Mouse (Mus musculus) c-Kit-positive CD71-positive TER-119-negative erythroid progenitor cells, embryonic 14.5 days (primary cell): ENCODE data around the gene Slc47a1.
"Not testable (repeated sequence)": the region's sequence is repeated elsewhere in the genome, so short reads cannot be mapped to it uniquely, and the experiment has no call there.

Experiments used
- DNase-seq: peaks from one replicate; pipeline ENCODE4 v3.0.0-alpha.2; 2013; ENCODE audit warnings: low read depth

Slc47a1 gene

GRCm38 (mm10) chr11:61377881-61378613 lies at the start of gene Slc47a1:
TSS of gene Slc47a1 (minus strand) at chr11:61378345.
- DNase-seq, result no peak

- DNase-seq, result no peak
These were observed 41.1 kb upstream of the Slc47a1 start for GRCm38 (mm10) chr11:61419253-61419652.

- DNase-seq, result no peak
These were observed 39.9 kb upstream of the Slc47a1 start for GRCm38 (mm10) chr11:61417945-61418551.

GRCm38 (mm10) chr11:61416540-61416939 lies 38.4 kb upstream of the Slc47a1 start:
- not testable (repeated sequence) for DNase-seq

- DNase-seq, result no peak
These were observed 37.3 kb upstream of the Slc47a1 start for GRCm38 (mm10) chr11:61415444-61415843.

GRCm38 (mm10) chr11:61414560-61414959 lies 36.4 kb upstream of the Slc47a1 start:
- no peak for DNase-seq

GRCm38 (mm10) chr11:61413411-61413810 lies 35.3 kb upstream of the Slc47a1 start:
- DNase-seq, result no peak

- no peak for DNase-seq
These were observed 33.7 kb upstream of the Slc47a1 start for GRCm38 (mm10) chr11:61411809-61412208.

GRCm38 (mm10) chr11:61411221-61411620 lies 33.1 kb upstream of the Slc47a1 start:
- no peak for DNase-seq

- peak; percentile 64 for DNase-seq
These were observed 32.0 kb upstream of the Slc47a1 start for GRCm38 (mm10) chr11:61410129-61410528.

- DNase-seq, result no peak
These were observed 30.9 kb upstream of the Slc47a1 start for GRCm38 (mm10) chr11:61409051-61409450.

GRCm38 (mm10) chr11:61408184-61409027 lies 30.3 kb upstream of the Slc47a1 start:
- DNase-seq, result peak; percentile 54

GRCm38 (mm10) chr11:61407638-61408183 lies 29.6 kb upstream of the Slc47a1 start:
- DNase-seq, result peak; percentile 68

GRCm38 (mm10) chr11:61401794-61402193 lies 23.6 kb upstream of the Slc47a1 start:
- DNase-seq, result no peak

GRCm38 (mm10) chr11:61400681-61401346 lies 22.7 kb upstream of the Slc47a1 start:
- no peak for DNase-seq

GRCm38 (mm10) chr11:61397423-61398043 lies 19.4 kb upstream of the Slc47a1 start:
- not testable (repeated sequence) for DNase-seq

GRCm38 (mm10) chr11:61388936-61389335 lies 10.8 kb upstream of the Slc47a1 start:
- no peak for DNase-seq

- DNase-seq, result no peak
These were observed 9.9 kb upstream of the Slc47a1 start for GRCm38 (mm10) chr11:61388012-61388411.

- DNase-seq, result no peak
These were observed 9.1 kb upstream of the Slc47a1 start for GRCm38 (mm10) chr11:61387233-61387632.

GRCm38 (mm10) chr11:61385725-61386124 lies 7.6 kb upstream of the Slc47a1 start:
- no peak for DNase-seq

GRCm38 (mm10) chr11:61381272-61381671 lies 3.1 kb upstream of the Slc47a1 start:
- DNase-seq, result no peak
